Mouse (Mus musculus): Measurements from ENCODE around the gene Tnrc18.
"Not testable (repeated sequence)": the region's sequence is repeated elsewhere in the genome, so short reads cannot be mapped to it uniquely, and the experiment has no call there.

The Tnrc18 gene

GRCm38 (mm10) chr5:142817524-142818434 lies at the start of gene Tnrc18:
Gene Tnrc18 (minus strand): TSS chr5:142817662.
- peak; percentile 99 for DNase-seq

GRCm38 (mm10) chr5:142857763-142858229 lies 40.3 kb upstream of the Tnrc18 start:
- DNase-seq, result peak; percentile 58

DNA sequence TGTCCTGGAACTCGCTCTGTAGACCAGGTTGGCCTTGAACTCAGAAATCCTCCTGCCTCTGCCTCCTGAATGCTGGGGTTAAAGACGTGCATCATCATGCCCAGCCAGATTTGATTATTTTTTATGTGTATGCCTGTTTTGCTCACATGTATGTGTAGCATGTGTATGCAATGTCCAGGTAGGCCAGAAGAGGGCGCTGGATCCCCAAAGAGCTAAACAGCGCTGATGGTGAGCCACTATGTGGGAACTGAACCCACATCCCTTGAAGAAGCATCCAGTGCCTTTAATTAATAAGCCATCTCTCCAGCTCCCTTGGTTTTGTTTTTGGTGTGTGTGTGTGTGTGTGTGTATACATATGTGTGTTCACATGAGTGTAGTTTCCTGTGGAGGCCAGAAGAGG lies 38.9 kb upstream of the Tnrc18 start:
- DNase-seq, result no peak

DNA sequence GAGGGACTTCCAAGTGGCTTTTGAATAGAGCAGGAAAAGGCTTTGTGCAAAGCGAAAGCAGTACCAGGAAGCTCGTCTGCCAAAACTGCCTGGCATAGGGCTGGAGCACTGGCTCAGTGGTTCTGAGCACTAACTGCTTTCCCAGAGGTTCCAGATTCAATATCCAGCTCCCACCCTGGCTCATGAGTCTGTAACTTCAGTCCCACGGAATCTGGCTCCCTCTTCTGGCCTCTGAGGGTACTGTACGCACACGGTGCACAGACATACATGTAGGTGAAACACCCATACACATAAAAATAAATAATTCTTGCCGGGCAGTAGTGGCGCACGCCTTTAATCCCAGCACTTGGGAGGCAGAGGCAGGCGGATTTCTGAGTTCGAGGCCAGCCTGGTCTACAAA lies 37.4 kb upstream of the Tnrc18 start:
- no peak for DNase-seq

DNA sequence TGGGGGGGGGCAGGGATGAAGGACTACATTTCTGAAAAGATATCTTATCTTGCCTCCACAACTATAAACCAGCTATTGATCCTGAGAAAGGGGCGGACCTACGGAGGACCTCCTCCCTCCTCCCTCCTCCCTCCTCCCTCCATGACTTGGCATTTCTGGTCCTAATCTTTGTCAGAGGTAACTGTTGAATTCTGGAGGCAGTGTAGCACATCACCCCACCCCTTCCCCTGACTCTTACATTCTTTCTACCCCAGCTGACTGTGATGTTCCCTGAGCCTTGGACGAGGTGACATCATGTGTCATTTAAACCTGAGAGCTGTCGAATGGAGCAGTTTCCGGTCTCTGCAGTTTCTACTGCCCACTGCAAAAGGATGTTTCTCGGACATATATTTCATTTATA lies 36.1 kb upstream of the Tnrc18 start:
- DNase-seq, result no peak

DNA sequence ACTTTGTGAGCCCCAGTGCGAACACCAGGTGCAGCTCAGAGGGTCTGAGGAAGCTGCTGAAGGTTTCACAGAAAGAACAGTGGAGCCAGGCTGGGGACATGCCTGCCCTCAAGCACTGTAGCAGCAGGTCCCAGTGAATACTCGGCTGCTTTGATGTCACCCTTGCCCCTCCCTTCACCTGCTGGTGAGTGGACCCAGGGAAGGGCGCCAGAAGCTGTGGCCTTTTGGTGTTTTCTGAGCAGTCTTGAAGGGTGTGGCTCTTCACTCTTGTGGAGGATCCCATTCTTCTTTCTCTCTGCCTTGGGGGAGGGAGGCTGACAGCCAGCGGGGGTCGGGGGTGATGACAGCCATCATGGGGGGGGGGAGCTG lies 34.2 kb upstream of the Tnrc18 start:
- DNase-seq, result no peak

- no peak for DNase-seq
Measured at GRCm38 (mm10) chr5:142850916-142851680, 33.6 kb upstream of the Tnrc18 start.

DNA sequence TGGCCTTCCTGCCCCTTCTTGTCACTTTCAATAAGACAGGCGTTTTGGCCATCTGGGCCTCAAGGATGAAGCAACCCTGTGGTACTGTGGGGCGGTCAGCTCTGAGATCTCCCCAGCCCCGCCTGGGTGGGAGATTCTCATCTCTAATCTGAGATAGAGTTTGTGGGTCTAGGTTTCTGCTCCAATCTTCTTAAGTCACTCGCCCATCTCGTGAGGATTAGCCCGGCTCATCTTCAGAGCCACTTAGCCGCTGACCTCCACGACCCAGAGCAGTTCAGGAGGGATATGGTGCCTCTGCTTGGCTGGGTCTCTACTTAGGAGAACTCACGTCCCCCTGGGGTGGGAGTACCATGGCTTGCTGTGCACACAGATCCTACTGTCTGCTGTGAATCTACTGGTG lies 33.0 kb upstream of the Tnrc18 start:
- no peak for DNase-seq

DNA sequence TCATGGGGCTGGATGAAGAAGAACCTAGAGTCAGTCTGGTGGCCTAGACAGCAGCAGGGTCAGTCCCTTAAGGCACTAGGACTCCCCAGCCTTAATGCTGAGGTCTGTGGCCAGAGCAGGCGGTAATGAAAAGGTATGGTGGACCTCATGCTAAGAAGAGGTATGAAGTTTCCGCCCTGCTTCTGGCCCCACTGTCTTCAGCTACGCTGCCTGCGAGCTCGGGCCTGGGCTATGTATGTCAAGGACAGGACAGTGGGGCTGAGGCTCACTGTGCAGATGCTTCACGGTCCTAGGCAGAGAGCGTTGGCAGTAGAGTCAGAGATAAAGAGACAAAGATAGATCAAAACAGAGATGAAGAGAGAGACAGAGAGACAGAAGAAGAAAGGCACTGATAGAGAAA lies 31.4 kb upstream of the Tnrc18 start:
- no peak for DNase-seq

DNA sequence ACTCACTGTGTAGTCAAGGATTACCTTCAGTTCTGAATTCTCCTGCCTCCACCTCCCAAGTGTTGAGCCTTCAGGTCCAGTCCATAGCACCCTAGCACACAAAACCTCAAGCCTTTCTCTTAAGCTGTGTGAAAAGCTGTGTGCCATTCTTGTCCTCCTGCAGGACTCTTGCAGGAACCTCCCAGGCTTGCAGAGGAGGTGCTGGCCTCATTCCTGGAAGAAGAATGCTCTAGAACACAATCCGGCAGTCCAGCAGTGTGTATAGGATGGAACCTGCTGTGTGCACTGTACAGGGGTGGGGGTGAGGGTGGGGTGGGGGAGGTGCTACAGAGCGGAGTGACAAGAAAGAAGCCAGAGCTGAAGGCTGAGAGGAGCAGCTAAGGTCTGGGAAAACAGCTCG lies 30.7 kb upstream of the Tnrc18 start:
- no peak for DNase-seq

- DNase-seq, result no peak
Measured at GRCm38 (mm10) chr5:142844467-142844866, 27.0 kb upstream of the Tnrc18 start.

DNA sequence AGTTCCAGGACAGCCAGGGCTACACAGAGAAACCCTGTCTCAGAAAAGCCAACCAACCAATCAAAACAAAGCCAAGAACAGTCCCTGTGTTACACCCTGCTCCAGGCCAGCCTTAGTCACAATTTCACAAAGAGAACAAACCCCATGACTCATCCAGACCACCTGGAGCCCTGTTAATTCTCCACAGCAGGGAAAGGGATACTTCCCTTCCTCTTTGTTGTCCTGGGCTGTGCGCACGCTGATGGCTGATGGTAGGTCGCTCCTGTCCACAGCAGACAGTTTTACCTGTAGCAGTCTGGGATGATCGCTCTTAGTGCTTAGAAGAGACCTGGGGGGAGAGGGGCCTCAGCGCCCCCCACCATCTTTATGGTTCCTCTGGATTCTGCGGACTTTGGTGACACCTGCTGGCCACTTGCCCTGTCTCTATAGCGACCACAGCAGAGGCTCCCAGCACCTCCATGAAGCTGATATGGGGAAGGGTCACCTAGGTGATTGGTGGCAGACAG lies 24.7 kb upstream of the Tnrc18 start:
- no peak for DNase-seq

- DNase-seq, result no peak
Measured at GRCm38 (mm10) chr5:142841372-142842136, 24.1 kb upstream of the Tnrc18 start.

- not testable (repeated sequence) for DNase-seq
Measured at GRCm38 (mm10) chr5:142837427-142837826, 20.0 kb upstream of the Tnrc18 start.

DNA sequence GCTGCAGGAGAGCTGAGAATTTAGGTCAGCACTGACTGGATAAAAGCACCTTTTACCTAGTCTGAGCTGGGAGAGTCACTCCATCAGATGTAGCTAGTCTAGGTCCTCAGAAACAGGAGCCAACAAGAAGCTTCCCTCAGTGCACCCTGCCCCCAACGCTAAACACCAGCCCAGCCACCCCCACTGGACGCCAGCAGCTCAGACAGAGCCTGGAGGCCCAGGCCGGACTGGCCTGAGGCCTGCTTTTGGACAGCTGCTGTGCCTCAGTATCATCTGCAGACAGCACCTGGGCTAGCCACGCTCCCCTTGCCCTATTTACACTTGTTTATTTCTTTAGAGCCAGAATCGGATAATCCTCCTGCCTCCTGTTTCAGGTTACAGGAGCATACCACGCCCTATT lies 19.4 kb upstream of the Tnrc18 start:
- no peak for DNase-seq

GRCm38 (mm10) chr5:142833646-142834438 lies 16.4 kb upstream of the Tnrc18 start:
- DNase-seq, result no peak

DNA sequence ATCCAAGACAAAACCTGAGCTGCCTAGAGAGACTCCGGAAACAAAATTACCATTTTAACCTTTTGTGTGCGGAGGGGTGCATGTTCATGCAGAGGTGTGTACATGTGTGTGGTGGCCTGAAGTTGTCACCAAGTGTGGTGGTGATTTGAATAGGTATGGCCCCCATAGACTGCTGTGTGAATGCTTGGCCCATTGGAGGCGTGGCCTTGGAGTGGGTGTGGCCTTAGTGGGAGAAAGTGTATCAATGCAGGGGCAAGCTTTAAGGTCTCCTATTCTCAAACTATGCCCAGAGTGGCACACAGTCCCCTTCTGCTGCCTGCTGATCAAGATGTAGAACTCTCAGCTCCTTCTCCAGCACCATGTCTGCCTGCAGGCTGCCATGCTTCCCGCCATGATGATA lies 8.7 kb upstream of the Tnrc18 start:
- no peak for DNase-seq

GRCm38 (mm10) chr5:142825665-142826064 lies 8.2 kb upstream of the Tnrc18 start:
- no peak for DNase-seq

DNA sequence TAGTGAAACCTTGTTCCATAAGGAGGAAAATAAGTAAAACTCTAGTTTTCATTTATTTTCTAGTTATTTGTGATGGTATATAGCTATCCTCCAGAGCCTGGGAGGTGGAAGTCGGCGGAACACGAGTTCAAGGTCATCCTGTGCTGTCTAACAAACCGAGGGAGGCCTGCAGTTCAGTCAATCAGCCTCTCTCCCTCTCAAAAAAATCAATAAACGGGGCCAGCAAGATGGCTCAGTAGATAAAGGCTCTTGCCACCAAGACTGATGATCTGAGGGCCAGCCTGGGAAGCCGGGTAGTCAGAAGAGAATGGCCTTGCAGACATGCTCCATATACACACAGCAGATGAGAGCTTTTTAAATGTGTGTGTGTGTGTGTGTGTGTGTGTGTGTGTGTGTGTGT lies 6.6 kb upstream of the Tnrc18 start:
- DNase-seq, result peak; percentile 24

DNA sequence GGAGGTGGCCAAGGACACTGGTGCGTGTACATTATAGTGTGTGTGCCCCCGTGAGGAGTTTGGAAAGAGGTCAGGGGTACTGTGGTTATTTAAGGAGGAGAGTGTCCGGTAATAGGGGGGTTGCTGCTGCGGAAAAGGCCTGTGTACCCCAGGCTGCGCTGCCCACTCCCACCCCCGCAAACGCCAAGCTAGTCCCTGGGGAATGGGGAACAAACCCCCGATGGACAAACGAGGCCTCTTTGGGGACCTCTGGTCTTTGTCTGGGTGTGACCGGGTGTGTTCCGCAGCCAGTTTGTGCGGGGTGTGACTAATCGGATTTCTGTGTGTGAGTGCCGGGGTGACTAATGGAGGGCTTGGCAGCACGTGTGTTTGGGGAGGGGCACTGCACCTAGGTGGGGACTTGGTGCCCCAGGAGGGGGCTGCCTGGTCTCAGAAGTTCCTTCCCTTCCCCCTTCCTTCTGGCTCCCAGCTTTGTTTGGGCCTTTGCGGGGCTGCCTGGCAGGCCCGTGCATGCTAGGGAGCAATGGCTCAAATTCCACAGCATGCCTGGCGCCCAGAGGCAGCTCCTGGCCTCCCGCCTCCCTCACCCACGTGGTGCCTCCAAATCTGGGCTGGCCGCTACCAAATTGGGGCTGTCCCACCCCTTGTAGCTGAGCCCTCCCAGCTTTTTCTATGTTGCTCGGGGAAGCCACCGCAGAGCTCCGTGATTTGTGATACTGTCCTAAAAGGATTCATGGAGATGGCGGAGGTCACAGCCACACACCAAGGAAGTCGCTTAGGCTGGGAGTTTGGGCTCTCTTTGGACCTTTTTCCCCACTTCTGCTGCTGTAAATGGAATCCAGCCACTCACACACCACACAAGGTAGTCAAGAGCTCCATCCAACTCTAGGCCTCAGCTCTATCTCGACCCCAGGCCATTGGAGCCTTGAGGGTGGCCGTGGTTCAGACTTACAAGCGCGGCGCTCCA lies 5.9 kb upstream of the Tnrc18 start:
- peak; percentile 77 for DNase-seq
